Comparison of ENCODE assay signal across 12 mouse cellular contexts in the genomic region with DNA sequence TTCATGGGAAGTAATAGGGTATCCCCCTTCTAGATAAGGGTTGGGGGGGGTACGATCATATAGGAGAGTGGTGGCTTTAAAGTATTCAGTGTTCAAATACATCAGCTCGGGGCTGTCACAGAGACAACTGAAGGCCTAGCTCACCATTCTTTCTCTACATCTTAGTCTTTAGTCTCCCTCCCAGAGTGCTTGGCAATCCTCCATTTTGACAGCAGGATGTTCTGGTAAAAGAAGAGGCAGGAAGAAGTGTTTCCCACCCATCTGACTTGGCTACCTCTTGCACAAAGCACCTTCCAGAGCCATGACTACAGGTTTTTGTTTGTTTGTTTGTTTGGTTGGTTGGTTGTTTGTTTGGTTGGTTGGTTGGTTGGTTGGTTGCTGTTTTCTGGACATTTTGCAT.
A peak's percentile ranks its signal among the peaks of the same experiment; 100 is the strongest.
DNase-seq lines count a peak whose midpoint lies in the region; ATAC-seq and TF ChIP-seq lines count a peak whose summit lies in the region.
"Had no signal": no experiment of that assay in that cellular context is flagged by ENCODE, and none has a peak within 500 bp of the region (broad histone marks: within the 10 kb centered on the region; RNA-seq: fewer than 3 reads in every experiment).

No protein-coding gene starts in this region.

- no peak for TF ChIP-seq CTCF in brain, embryonic 14.5 days (IDR thresholded peaks at IDR 0.05; ENCODE audit: borderline replicate concordance, extremely low read depth, insufficient read depth, insufficient read length)

- ATAC-seq in frontal cortex, adult (ENCODE audit: low TSS enrichment), result peak; percentile 62
- ATAC-seq: forebrain, embryonic 15.5 days; forebrain, postnatal 0 days had no signal

- no peak for TF ChIP-seq POLR2A in brain, embryonic 14.5 days (IDR thresholded peaks at IDR 0.05; ENCODE audit: borderline replicate concordance, extremely low read depth, insufficient read depth, insufficient read length, poor library complexity, severe bottlenecking)

- no peak for DNase-seq in frontal cortex, adult 2 months (ENCODE audit: extremely low spot score in 1 of 2, low spot score in 1 of 2)
- peak; percentile 81 for DNase-seq in brain, adult 2 months (ENCODE audit: low read depth, low spot score)
- peak; percentile 31 for DNase-seq in brain, embryonic 14.5 days (ENCODE audit: low read depth)
- DNase-seq in adrenal gland, adult 18-20 months (ENCODE audit: low spot score in 2 of 2), result no peak
- DNase-seq: adrenal gland, adult 8-10 months; adrenal gland, postnatal 14 days; adrenal gland, postnatal 36 days; cerebellum, adult 11-12 months; cerebellum, adult 9-10 months; forebrain, postnatal 0 days had no signal

Comparison
In these comparisons a context has a peak if more than half of its experiments do, and no peak if none do; other contexts are left out.
1. DNase-seq: peak in brain, adult 2 months (single experiment) and brain, embryonic 14.5 days (single experiment); none in frontal cortex, adult 2 months (0 of 2) and adrenal gland, adult 18-20 months (0 of 2).